Mouse (Mus musculus): ENCODE data around the gene Daam1. TPM values are rescaled to one million over a fixed set of nuclear protein-coding genes. Genes with fewer than 3 reads are reported as not detected.

The Daam1 gene
- polyA plus RNA-seq, 2 experiments, result 10.5 to 13.3 TPM

GRCm38 (mm10) chr12:72009051-72009902 is 178.4 kb downstream of the Daam1 start:
- Histone ChIP-seq H3K9ac (replicated peaks) (no peak overlapping the region), H3K9me3 (ENCODE audit: control insufficient read depth, low read length) (no peaks in the 10 kb centered on the region), H3K4me3 (ENCODE audit: insufficient read depth in 1 of 2, low read depth in 2 of 2, low read length in 2 of 2) (no peak overlapping the region), H3K27ac (no peak overlapping the region), H3K4me1 (replicated peaks; ENCODE audit: control insufficient read depth in 2 of 2, insufficient read depth in 2 of 2, low read length in 1 of 2) (no peaks in the 10 kb centered on the region), H3K4me2 (ENCODE audit: low read depth) (no peak overlapping the region), H3K36me3 (replicated peaks; ENCODE audit: control insufficient read depth, insufficient read depth, low read depth) (no peaks in the 10 kb centered on the region), H3K27me3 (ENCODE audit: control insufficient read depth, insufficient read depth, low read length) (no peaks in the 10 kb centered on the region)
- DNase-seq (ENCODE audit: low read depth in 3 of 3, low spot score in 3 of 3), result no peak
- TF ChIP-seq EP300 (IDR thresholded peaks at IDR 0.05; ENCODE audit: low read depth), result no peak
- TF ChIP-seq CTCF (IDR thresholded peaks at IDR 0.05; ENCODE audit: low read depth), result no peak
- WGBS (ENCODE audit: insufficient replicate concordance), result 79% methylated on average over 13 of the region's 13 CpGs
- no peak for ATAC-seq (ENCODE audit: insufficient read depth)

- no peak overlapping the region for H3K9ac ChIP-seq (replicated peaks)
- H3K27ac ChIP-seq, result no peak overlapping the region
- no peaks in the 10 kb centered on the region for H3K4me1 ChIP-seq (replicated peaks; ENCODE audit: control insufficient read depth in 2 of 2, insufficient read depth in 2 of 2, low read length in 1 of 2)
- H3K9me3 ChIP-seq (ENCODE audit: control insufficient read depth, low read length), result no peaks in the 10 kb centered on the region
- DNase-seq (ENCODE audit: low read depth in 3 of 3, low spot score in 3 of 3) (no peak), ATAC-seq (ENCODE audit: insufficient read depth) (no peak)
- 78% methylated on average over 3 of the region's 3 CpGs for WGBS (ENCODE audit: insufficient replicate concordance)
- no peak overlapping the region for H3K4me2 ChIP-seq (ENCODE audit: low read depth)
- no peaks in the 10 kb centered on the region for H3K36me3 ChIP-seq (replicated peaks; ENCODE audit: control insufficient read depth, insufficient read depth, low read depth)
- H3K4me3 ChIP-seq (ENCODE audit: insufficient read depth in 1 of 2, low read depth in 2 of 2, low read length in 2 of 2), result no peak overlapping the region
- TF ChIP-seq CTCF (IDR thresholded peaks at IDR 0.05; ENCODE audit: low read depth), result no peak
- TF ChIP-seq EP300 (IDR thresholded peaks at IDR 0.05; ENCODE audit: low read depth), result no peak
- H3K27me3 ChIP-seq (ENCODE audit: control insufficient read depth, insufficient read depth, low read length), result no peaks in the 10 kb centered on the region
Measured at GRCm38 (mm10) chr12:72011404-72011803, 180.5 kb downstream of the Daam1 start.

GRCm38 (mm10) chr12:72012126-72012525 is 181.2 kb downstream of the Daam1 start:
- DNase-seq (ENCODE audit: low read depth in 3 of 3, low spot score in 3 of 3) (no peak), ATAC-seq (ENCODE audit: insufficient read depth) (no peak)
- no peak overlapping the region for H3K4me2 ChIP-seq (ENCODE audit: low read depth)
- H3K4me3 ChIP-seq (ENCODE audit: insufficient read depth in 1 of 2, low read depth in 2 of 2, low read length in 2 of 2), result no peak overlapping the region
- H3K36me3 ChIP-seq (replicated peaks; ENCODE audit: control insufficient read depth, insufficient read depth, low read depth), result no peaks in the 10 kb centered on the region
- no peak overlapping the region for H3K27ac ChIP-seq
- H3K4me1 ChIP-seq (replicated peaks; ENCODE audit: control insufficient read depth in 2 of 2, insufficient read depth in 2 of 2, low read length in 1 of 2), result no peaks in the 10 kb centered on the region
- H3K9ac ChIP-seq (replicated peaks), result no peak overlapping the region
- TF ChIP-seq CTCF (IDR thresholded peaks at IDR 0.05; ENCODE audit: low read depth), result no peak
- TF ChIP-seq EP300 (IDR thresholded peaks at IDR 0.05; ENCODE audit: low read depth), result no peak
- 75% methylated on average over 6 of the region's 6 CpGs for WGBS (ENCODE audit: insufficient replicate concordance)
- no peaks in the 10 kb centered on the region for H3K27me3 ChIP-seq (ENCODE audit: control insufficient read depth, insufficient read depth, low read length)
- no peaks in the 10 kb centered on the region for H3K9me3 ChIP-seq (ENCODE audit: control insufficient read depth, low read length)

- Histone ChIP-seq H3K4me1 (replicated peaks; ENCODE audit: control insufficient read depth in 2 of 2, insufficient read depth in 2 of 2, low read length in 1 of 2) (no peaks in the 10 kb centered on the region), H3K9me3 (ENCODE audit: control insufficient read depth, low read length) (no peaks in the 10 kb centered on the region), H3K27ac (no peak overlapping the region), H3K36me3 (replicated peaks; ENCODE audit: control insufficient read depth, insufficient read depth, low read depth) (no peaks in the 10 kb centered on the region), H3K9ac (replicated peaks) (no peak overlapping the region), H3K27me3 (ENCODE audit: control insufficient read depth, insufficient read depth, low read length) (no peaks in the 10 kb centered on the region), H3K4me2 (ENCODE audit: low read depth) (no peak overlapping the region), H3K4me3 (ENCODE audit: insufficient read depth in 1 of 2, low read depth in 2 of 2, low read length in 2 of 2) (no peak overlapping the region)
- DNase-seq (ENCODE audit: low read depth in 3 of 3, low spot score in 3 of 3), result no peak
- TF ChIP-seq EP300 (IDR thresholded peaks at IDR 0.05; ENCODE audit: low read depth) (no peak), CTCF (IDR thresholded peaks at IDR 0.05; ENCODE audit: low read depth) (no peak)
- 68% methylated on average over 13 of the region's 13 CpGs for WGBS (ENCODE audit: insufficient replicate concordance)
- no peak for ATAC-seq (ENCODE audit: insufficient read depth)
Measured at GRCm38 (mm10) chr12:72013711-72014354, 183.0 kb downstream of the Daam1 start.

- Histone ChIP-seq H3K4me1 (replicated peaks; ENCODE audit: control insufficient read depth in 2 of 2, insufficient read depth in 2 of 2, low read length in 1 of 2) (no peaks in the 10 kb centered on the region), H3K9ac (replicated peaks) (no peak overlapping the region), H3K9me3 (ENCODE audit: control insufficient read depth, low read length) (no peaks in the 10 kb centered on the region), H3K4me2 (ENCODE audit: low read depth) (no peak overlapping the region), H3K4me3 (ENCODE audit: insufficient read depth in 1 of 2, low read depth in 2 of 2, low read length in 2 of 2) (no peak overlapping the region), H3K36me3 (replicated peaks; ENCODE audit: control insufficient read depth, insufficient read depth, low read depth) (no peaks in the 10 kb centered on the region), H3K27ac (no peak overlapping the region), H3K27me3 (ENCODE audit: control insufficient read depth, insufficient read depth, low read length) (no peaks in the 10 kb centered on the region)
- TF ChIP-seq CTCF (IDR thresholded peaks at IDR 0.05; ENCODE audit: low read depth) (no peak), EP300 (IDR thresholded peaks at IDR 0.05; ENCODE audit: low read depth) (no peak)
- ATAC-seq (ENCODE audit: insufficient read depth) (no peak), DNase-seq (ENCODE audit: low read depth in 3 of 3, low spot score in 3 of 3) (no peak)
- WGBS (ENCODE audit: insufficient replicate concordance), result 56% methylated on average over 10 of the region's 10 CpGs
Measured at GRCm38 (mm10) chr12:72014355-72014776, 183.5 kb downstream of the Daam1 start.

Measured in liver, embryonic 14.5 days (tissue).